Mouse (Mus musculus) heart, embryonic 15.5 days (tissue): ENCODE measurements at regions not wholly inside any gene's neighbourhood (a gene's known extent, or its start where the extent isn't known, plus 50 kb on each side); places are given as distances from the start of the nearest gene placed in this dataset.
A peak's percentile ranks its signal among the peaks of the same experiment; 100 is the strongest.

ENCODE experiments used
- ATAC-seq: fragments of 200-750 bp; cut with Nextera tagmentation; replicated peaks from 2 replicates; pipeline ENCODE4 v1.8.0; 2017; ENCODE audit warnings: low read depth, moderate TSS enrichment; ENCODE audit not compliant: insufficient number of reproducible peaks, insufficient read depth, low FRiP score
- H3K27ac ChIP-seq: fragments of 300-500 bp; sonication (generic); 2 replicates; pipeline ENCODE4 v1.5.1; 2015; ENCODE audit warnings: mild to moderate bottlenecking, inconsistent platforms
- H3K27me3 ChIP-seq: fragments of 300-500 bp; sonication (generic); 2 replicates; pipeline ENCODE4 v1.6.1; 2015; ENCODE audit warnings: inconsistent platforms
- H3K36me3 ChIP-seq: fragments of 300-500 bp; sonication (generic); 2 replicates; pipeline ENCODE4 v1.6.1; 2015; ENCODE audit warnings: mild to moderate bottlenecking, inconsistent platforms
- H3K4me1 ChIP-seq: fragments of 300-500 bp; sonication (generic); replicated peaks from 2 replicates; pipeline ENCODE4 v1.6.1; 2015; ENCODE audit warnings: inconsistent platforms
- H3K4me2 ChIP-seq: fragments of 300-500 bp; sonication (generic); 2 replicates; pipeline ENCODE4 v1.6.1; 2015; ENCODE audit warnings: inconsistent platforms, mild to moderate bottlenecking, moderate library complexity
- H3K4me3 ChIP-seq: fragments of 300-500 bp; sonication (generic); 2 replicates; pipeline ENCODE4 v1.5.1; 2015; ENCODE audit warnings: mild to moderate bottlenecking, inconsistent platforms
- H3K9ac ChIP-seq: fragments of 300-500 bp; sonication (generic); 2 replicates; pipeline ENCODE4 v1.6.1; 2015; ENCODE audit warnings: mild to moderate bottlenecking, inconsistent platforms
- H3K9me3 ChIP-seq: fragments of 300-500 bp; sonication (generic); replicated peaks from 2 replicates; pipeline ENCODE4 v1.6.1; 2016; ENCODE audit warnings: inconsistent platforms
- WGBS: fragments of 180-500 bp; shearing (Covaris S2); methylation state at CpG from one replicate; pipeline ENCODE4 v1.1.7; 2015; ENCODE audit warnings: mixed read lengths; 5-methylcytosine and 5-hydroxymethylcytosine counted together

DNA sequence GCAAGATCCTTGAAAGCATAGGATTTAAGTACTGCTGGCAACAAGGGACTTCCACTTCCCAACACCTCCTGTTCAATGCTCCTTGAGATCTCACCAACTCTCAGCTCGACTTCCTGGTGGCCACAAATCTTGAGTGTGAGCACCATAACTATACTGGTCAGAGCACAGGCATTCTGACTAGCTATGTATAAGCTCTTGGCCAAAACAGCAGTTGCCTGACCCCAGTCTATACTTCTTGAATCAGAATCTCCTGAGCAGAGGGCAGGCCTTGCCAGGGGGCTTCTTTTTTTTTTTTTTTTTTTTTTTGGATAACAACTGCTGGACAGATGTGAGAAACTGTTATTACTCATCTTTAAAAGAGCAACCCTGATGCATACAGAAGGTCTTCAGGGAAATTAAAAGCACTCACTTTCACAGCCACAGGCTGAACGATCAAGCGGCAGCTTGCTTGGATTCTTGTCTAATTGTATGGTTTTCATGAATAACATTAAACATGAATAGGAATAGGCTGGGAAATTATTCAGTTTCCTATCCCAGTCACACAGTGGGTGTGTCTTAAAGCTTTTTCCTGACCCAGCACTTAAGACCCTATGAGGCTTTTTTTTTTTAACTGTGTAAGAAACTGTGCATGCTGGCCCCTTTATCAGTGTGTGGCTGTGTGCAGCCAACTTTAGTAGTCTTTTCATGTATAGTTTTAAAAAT, 193.7 kb upstream of the Mpped2 start:
- no peak overlapping the region for H3K9ac ChIP-seq
- no peak overlapping the region for H3K27ac ChIP-seq
- H3K9me3 ChIP-seq, result no peaks in the 10 kb centered on the region
- no peaks in the 10 kb centered on the region for H3K4me1 ChIP-seq
- no peaks in the 10 kb centered on the region for H3K27me3 ChIP-seq
- H3K4me3 ChIP-seq, result no peak overlapping the region
- WGBS, result 64% methylated on average over 3 of the region's 3 CpGs
- ATAC-seq, result no peak
- H3K36me3 ChIP-seq, result no peaks in the 10 kb centered on the region
- H3K4me2 ChIP-seq, result no peak overlapping the region

DNA sequence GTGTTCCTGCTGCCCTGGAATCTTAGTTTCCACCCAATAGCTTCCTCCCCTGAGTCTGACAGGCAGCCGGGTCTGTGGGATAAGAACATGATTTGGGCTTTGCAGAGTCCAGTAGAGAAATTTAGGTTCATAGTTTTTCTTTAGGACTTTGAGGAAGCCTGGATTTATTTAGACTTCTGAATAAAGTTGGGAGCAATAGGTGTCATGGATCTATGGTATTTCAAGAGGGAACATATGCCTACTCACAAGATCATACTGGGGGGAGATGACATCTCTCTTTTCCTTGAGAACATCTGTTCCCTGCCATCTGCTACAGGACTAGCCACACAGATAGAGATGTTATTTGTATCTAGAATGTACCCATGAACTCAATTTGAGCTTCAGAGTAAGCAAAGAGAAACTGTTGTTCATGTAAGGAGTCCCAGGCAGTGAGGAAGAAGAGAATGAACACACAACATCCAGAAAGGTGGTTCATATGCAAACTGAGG, 188.1 kb upstream of the Mpped2 start:
- Histone ChIP-seq H3K27me3 (no peaks in the 10 kb centered on the region), H3K4me2 (no peak overlapping the region), H3K36me3 (no peaks in the 10 kb centered on the region), H3K9me3 (no peaks in the 10 kb centered on the region), H3K27ac (no peak overlapping the region), H3K4me3 (no peak overlapping the region), H3K9ac (no peak overlapping the region), H3K4me1 (no peaks in the 10 kb centered on the region)
- ATAC-seq, result no peak
- 87% methylated on average over 1 of the region's 1 CpGs for WGBS

DNA sequence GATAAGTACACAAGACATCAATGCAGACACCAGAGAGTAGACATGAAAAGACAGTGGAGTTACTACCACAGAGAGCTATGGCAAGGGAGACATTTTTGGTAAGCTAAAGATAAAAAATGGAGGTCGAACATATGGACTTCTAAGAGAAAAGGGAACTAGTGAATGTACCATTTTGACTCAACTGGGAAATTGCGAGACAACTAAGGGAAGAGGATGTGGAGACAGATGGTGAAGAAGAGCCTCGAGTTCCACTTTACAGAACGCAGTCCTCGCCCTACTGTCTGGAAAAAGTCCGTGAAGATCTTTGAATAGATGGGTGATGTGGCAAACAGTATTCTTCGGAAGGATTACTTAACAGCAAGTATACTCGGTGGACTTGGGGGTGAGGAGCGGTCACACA, 181.2 kb upstream of the Mpped2 start:
- no peak for ATAC-seq

DNA sequence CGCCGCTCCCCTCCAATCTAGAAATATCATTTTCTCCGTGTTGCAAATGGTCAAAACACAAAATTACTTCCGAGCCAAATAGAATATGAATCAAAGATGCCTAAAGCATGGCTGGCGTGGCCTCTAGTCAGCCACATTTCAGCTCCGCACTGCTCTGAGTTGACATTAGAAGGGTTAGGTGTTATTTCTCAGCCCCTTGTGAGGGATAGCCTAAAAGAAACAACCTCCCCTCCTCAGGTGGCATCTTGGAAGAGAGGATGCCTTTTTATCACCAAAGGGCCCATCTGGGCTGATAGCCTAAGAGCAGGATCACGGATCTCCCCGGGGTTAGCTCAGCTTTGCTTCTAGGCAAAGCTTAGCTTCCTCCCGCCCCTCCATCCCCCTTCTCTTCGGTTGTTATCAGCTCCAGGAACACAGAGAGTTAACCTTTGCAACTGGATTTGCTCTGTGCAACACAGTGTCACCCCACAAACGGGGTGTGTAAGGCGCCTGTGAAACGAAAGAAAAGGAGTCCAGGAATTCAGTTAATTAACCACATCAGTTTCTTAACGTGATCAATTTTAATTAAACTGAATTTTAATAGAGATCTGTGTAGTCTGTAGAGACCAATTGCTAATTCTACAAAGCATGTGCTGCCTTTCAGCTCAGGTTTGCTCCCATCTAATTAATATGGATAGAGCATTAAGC, 180.6 kb upstream of the Mpped2 start:
- ATAC-seq, result no peak
- 38% methylated on average over 14 of the region's 14 CpGs for WGBS
- Histone ChIP-seq H3K4me2 (0 out of 2 replicates have a peak overlapping the region, but pooled peaks have one; percentile 10), H3K4me3 (no peak overlapping the region), H3K27me3 (no peaks in the 10 kb centered on the region), H3K36me3 (no peaks in the 10 kb centered on the region), H3K9me3 (no peaks in the 10 kb centered on the region), H3K4me1 (0 out of 2 replicates have a peak, but pooled peaks cover 2% of the 10 kb centered on the region), H3K9ac (no peak overlapping the region), H3K27ac (no peak overlapping the region)

More for the DNA sequence above, 181.2 kb upstream of the Mpped2 start:
- H3K4me3 ChIP-seq, result no peak overlapping the region
- no peak overlapping the region for H3K4me2 ChIP-seq
- 83% methylated on average over 9 of the region's 9 CpGs for WGBS
- H3K4me1 ChIP-seq, result 0 out of 2 replicates have a peak, but pooled peaks cover 2% of the 10 kb centered on the region
- no peaks in the 10 kb centered on the region for H3K36me3 ChIP-seq
- H3K9ac ChIP-seq, result no peak overlapping the region
- no peak overlapping the region for H3K27ac ChIP-seq
- no peaks in the 10 kb centered on the region for H3K9me3 ChIP-seq
- no peaks in the 10 kb centered on the region for H3K27me3 ChIP-seq

DNA sequence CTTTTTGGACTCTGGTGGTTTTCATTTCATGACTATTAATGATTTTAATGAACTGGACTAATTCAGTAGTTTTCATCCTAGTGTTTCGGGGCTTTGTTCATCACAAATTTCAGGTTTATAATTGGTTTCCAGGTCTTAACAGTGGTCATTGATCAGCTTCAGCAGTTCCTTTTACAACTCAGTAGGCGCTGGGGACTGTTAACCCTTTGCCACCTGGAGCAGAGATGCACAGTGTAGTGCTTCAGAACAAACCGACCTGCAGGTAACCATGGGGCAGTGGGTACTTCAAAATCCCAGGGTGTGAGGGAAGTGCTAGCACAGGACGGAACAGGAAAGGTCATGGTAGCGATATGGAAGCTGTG, 180.1 kb upstream of the Mpped2 start:
- 56% methylated on average over 5 of the region's 5 CpGs for WGBS
- H3K4me1 ChIP-seq, result 0 out of 2 replicates have a peak, but pooled peaks cover 2% of the 10 kb centered on the region
- H3K9me3 ChIP-seq, result no peaks in the 10 kb centered on the region
- no peak overlapping the region for H3K9ac ChIP-seq
- no peaks in the 10 kb centered on the region for H3K36me3 ChIP-seq
- H3K4me3 ChIP-seq, result no peak overlapping the region
- ATAC-seq, result no peak
- H3K27me3 ChIP-seq, result no peaks in the 10 kb centered on the region
- H3K4me2 ChIP-seq, result no peak overlapping the region
- no peak overlapping the region for H3K27ac ChIP-seq

DNA sequence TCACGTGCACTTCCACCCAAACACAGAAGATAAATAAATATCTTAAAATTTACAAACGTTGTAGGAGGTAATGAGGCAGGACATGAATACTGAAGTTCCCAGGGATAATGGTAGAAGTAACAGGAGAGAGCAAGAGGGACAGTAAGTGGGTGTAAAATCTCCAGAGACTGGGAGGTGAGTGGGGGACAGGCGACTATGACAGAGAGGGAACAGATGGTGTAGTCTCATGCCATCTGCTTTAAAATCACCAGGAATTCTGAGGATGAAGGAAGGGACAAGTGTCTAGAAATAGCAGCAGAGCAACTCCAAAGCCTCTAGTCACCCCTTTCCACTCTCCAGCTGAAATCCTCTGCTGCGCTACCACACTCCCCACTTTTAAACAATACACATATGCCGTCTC, 175.8 kb upstream of the Mpped2 start:
- Histone ChIP-seq H3K4me1 (0 out of 2 replicates have a peak, but pooled peaks cover 2% of the 10 kb centered on the region), H3K9me3 (no peaks in the 10 kb centered on the region), H3K4me3 (no peak overlapping the region), H3K27ac (no peak overlapping the region), H3K27me3 (no peaks in the 10 kb centered on the region), H3K9ac (no peak overlapping the region), H3K4me2 (no peak overlapping the region), H3K36me3 (no peaks in the 10 kb centered on the region)
- ATAC-seq, result no peak
- WGBS, result 74% methylated on average over 5 of the region's 5 CpGs

DNA sequence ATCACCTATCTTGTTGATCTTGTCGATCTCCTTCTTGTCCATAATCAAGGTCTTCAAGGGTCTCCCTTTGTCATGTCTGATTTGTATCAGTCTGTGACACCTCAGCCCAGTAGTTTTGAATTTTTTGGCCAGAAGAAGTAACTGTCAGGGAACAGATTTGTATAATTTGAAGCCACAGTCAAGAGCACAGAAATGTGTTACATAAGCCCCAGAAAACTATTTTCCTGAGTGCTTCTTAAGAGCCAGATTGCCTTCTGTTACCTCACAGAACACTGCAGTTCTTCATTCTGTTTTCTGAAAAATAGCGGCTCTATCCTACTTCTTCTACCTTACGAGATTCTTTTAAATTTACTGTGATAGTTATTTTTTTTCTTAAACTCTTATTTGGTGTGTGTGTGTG, 170.1 kb upstream of the Mpped2 start:
- H3K36me3 ChIP-seq, result no peaks in the 10 kb centered on the region
- H3K27ac ChIP-seq, result no peak overlapping the region
- no peaks in the 10 kb centered on the region for H3K27me3 ChIP-seq
- no peaks in the 10 kb centered on the region for H3K9me3 ChIP-seq
- WGBS, result 93% methylated on average over 3 of the region's 3 CpGs
- H3K4me1 ChIP-seq, result no peaks in the 10 kb centered on the region
- no peak overlapping the region for H3K4me3 ChIP-seq
- ATAC-seq, result no peak
- no peak overlapping the region for H3K4me2 ChIP-seq
- no peak overlapping the region for H3K9ac ChIP-seq

DNA sequence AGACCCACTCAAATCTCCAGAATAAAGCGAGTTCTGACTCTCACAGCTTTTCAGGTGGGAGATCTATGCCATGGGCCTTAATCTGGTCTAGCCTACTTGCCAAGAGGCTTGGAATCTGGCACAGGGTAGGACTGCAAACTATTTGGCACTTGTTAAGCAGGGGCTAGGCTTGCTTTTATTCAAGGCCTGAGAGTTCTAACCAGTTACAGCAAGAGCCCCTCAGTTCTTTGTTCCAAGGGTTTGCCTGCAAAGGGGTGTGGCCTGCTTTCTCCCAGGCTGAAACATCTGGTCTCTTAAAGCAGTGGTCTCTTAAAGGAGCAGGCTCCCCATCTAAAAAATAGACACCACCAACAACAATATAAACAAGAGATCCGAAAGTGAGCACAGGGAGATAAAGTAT, 166.1 kb upstream of the Mpped2 start:
- WGBS, result 51% methylated on average over 2 of the region's 2 CpGs
- Histone ChIP-seq H3K27ac (no peak overlapping the region), H3K4me1 (no peaks in the 10 kb centered on the region), H3K9me3 (no peaks in the 10 kb centered on the region), H3K27me3 (no peaks in the 10 kb centered on the region), H3K4me3 (no peak overlapping the region), H3K9ac (no peak overlapping the region), H3K36me3 (no peaks in the 10 kb centered on the region), H3K4me2 (no peak overlapping the region)
- no peak for ATAC-seq

DNA sequence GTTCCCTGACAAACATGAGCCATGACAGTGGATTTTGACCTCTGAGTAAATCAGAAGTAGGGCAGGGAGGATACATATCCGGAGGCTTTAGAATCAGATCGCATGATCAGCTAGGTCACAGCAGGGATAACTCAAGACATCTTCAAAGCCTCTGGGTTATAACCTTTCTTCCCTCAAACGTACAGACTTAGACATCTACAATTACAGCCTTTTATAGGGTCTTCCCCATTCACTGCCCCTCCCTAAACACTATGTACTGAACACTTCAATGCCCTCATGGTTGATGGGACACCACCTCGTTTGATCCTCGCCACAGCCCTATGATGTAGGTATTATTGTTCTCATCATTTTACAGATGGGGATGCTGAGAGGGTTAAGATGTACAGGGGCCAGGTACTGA, 163.8 kb upstream of the Mpped2 start:
- Histone ChIP-seq H3K4me2 (no peak overlapping the region), H3K4me1 (no peaks in the 10 kb centered on the region), H3K27me3 (no peaks in the 10 kb centered on the region), H3K4me3 (no peak overlapping the region), H3K27ac (no peak overlapping the region), H3K36me3 (no peaks in the 10 kb centered on the region), H3K9ac (no peak overlapping the region), H3K9me3 (no peaks in the 10 kb centered on the region)
- no peak for ATAC-seq
- 79% methylated on average over 5 of the region's 5 CpGs for WGBS

DNA sequence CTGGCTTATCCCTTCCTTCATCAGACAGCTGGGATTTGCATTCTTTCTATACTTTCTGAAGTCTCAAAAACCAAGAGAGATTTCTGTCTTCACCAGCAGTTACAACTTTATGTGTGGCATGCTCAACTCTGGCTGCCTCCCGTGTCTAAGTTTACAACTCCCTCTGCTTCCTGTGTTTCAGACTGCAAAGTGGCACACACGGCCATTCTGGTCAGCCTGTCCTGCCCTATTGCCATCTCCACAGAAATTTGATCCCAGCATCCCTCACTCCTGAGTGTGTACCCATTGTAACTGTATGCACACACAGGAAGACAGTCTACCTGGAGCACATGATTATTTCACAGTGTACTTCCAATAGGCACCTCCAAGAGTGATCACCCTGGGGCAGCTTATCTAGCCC, 163.3 kb upstream of the Mpped2 start:
- WGBS, result 52% methylated on average over 2 of the region's 2 CpGs
- Histone ChIP-seq H3K36me3 (no peaks in the 10 kb centered on the region), H3K4me1 (no peaks in the 10 kb centered on the region), H3K4me3 (no peak overlapping the region), H3K9ac (no peak overlapping the region), H3K4me2 (no peak overlapping the region), H3K27ac (no peak overlapping the region), H3K9me3 (no peaks in the 10 kb centered on the region), H3K27me3 (no peaks in the 10 kb centered on the region)
- no peak for ATAC-seq

DNA sequence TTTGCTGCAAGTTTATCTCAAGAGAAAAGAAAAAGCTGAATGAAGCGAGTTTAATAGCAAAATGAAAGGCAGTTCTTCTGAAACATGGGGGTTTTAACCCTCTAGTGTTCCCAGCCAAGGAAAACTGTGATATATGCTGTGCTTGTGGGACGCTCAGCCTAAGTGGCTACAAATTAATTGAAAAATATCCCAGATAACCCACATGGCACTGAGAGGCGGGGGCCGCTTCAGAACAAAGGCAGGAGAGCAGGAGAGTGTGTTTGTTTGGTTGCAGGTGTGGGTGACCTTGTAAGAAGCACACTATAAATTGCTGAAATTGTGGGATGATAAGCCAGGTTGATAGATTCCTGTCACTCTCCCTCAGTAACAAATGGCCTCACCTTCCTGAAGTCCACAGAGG, 154.7 kb upstream of the Mpped2 start:
- no peaks in the 10 kb centered on the region for H3K27me3 ChIP-seq
- H3K27ac ChIP-seq, result no peak overlapping the region
- no peak for ATAC-seq
- no peaks in the 10 kb centered on the region for H3K4me1 ChIP-seq
- WGBS, result 69% methylated on average over 4 of the region's 4 CpGs
- H3K4me3 ChIP-seq, result no peak overlapping the region
- no peak overlapping the region for H3K9ac ChIP-seq
- H3K36me3 ChIP-seq, result no peaks in the 10 kb centered on the region
- no peak overlapping the region for H3K4me2 ChIP-seq
- H3K9me3 ChIP-seq, result no peaks in the 10 kb centered on the region

DNA sequence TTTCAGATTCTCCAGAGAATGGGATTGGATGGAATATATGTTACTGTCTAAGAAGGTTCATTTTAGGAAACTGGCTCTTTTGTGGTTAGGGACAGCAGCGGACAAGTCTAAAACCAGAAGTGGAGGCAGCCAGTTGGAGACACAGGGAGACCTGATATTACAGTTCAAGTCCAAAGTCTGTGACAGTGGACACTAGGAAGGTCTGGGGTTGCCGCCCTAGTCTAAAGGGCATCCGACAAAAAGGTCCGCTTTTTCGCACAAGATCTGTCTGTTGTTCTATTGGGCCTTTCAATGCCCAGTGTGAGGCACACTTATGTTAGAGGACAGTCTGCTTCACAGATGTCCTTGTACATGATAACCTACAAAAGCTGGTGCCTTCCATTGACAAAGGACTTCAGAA, 152.9 kb upstream of the Mpped2 start:
- Histone ChIP-seq H3K27me3 (no peaks in the 10 kb centered on the region), H3K4me1 (no peaks in the 10 kb centered on the region), H3K9me3 (no peaks in the 10 kb centered on the region), H3K4me2 (no peak overlapping the region), H3K9ac (no peak overlapping the region), H3K27ac (no peak overlapping the region), H3K36me3 (no peaks in the 10 kb centered on the region), H3K4me3 (no peak overlapping the region)
- ATAC-seq, result no peak
- WGBS, result 94% methylated on average over 5 of the region's 5 CpGs
